Mouse (Mus musculus) limb, embryonic 14.5 days (tissue): ENCODE data around the gene Zfand3. TPM values are rescaled to one million over a fixed set of nuclear protein-coding genes. Genes with fewer than 3 reads are reported as not detected.

Source experiments
- ATAC-seq: fragments of 200-750 bp; cut with Nextera tagmentation; 2 replicates; pipeline ENCODE4 v1.8.0; 2017; ENCODE audit warnings: low read depth, moderate number of reproducible peaks, moderate TSS enrichment; ENCODE audit not compliant: low FRiP score
- DNase-seq: peaks from one replicate; pipeline ENCODE4 v3.0.0-alpha.2; 2015; ENCODE audit warnings: low spot score
- H3K27ac ChIP-seq: fragments of 300-500 bp; sonication (generic); replicated peaks from 2 replicates; pipeline ENCODE4 v1.5.1; 2014; ENCODE audit warnings: low read depth, mild to moderate bottlenecking, low read length, moderate library complexity, mixed read lengths
- H3K27me3 ChIP-seq: fragments of 300-500 bp; sonication (generic); 2 replicates; pipeline ENCODE4 v1.6.1; 2014; ENCODE audit warnings: low read length, mixed read lengths; ENCODE audit not compliant: control insufficient read depth, insufficient read depth
- H3K36me3 ChIP-seq: fragments of 300-500 bp; sonication (generic); 2 replicates; pipeline ENCODE4 v1.6.1; 2014; ENCODE audit warnings: mild to moderate bottlenecking, low read length, moderate library complexity, mixed read lengths; ENCODE audit not compliant: control insufficient read depth, insufficient read depth
- H3K4me1 ChIP-seq: fragments of 300-500 bp; sonication (generic); 2 replicates; pipeline ENCODE4 v1.6.1; 2014; ENCODE audit warnings: antibody characterized with exemption, low read length, mixed read lengths; ENCODE audit not compliant: control insufficient read depth, insufficient read depth
- H3K4me2 ChIP-seq: fragments of 300-500 bp; sonication (generic); replicated peaks from 2 replicates; pipeline ENCODE4 v1.6.1; 2014; ENCODE audit warnings: low read depth, mild to moderate bottlenecking, low read length, moderate library complexity; ENCODE audit not compliant: severe bottlenecking
- H3K4me3 ChIP-seq: fragments of 300-500 bp; sonication (generic); replicated peaks from 2 replicates; pipeline ENCODE4 v1.5.1; 2014; ENCODE audit warnings: low read length
- H3K9ac ChIP-seq: fragments of 300-500 bp; sonication (generic); 2 replicates; pipeline ENCODE4 v1.6.1; 2014; ENCODE audit warnings: mild to moderate bottlenecking, low read depth, low read length, moderate library complexity; ENCODE audit not compliant: severe bottlenecking
- H3K9me3 ChIP-seq: fragments of 300-500 bp; sonication (generic); 2 replicates; pipeline ENCODE4 v1.6.1; 2016; ENCODE audit warnings: low read length; ENCODE audit not compliant: control insufficient read depth
- POLR2A ChIP-seq: fragments of 200-500 bp; IDR thresholded peaks from 2 replicates; pipeline ENCODE4 v1.8.0; 2012; ENCODE audit warnings: inconsistent platforms, mild to moderate bottlenecking, moderate library complexity, borderline replicate concordance; ENCODE audit not compliant: insufficient read depth, insufficient read length; ENCODE audit errors: extremely low read depth
- WGBS: fragments of 180-500 bp; shearing (Covaris S2); extraction: QIAGEN DNeasy Blood & Tissue Kit; methylation state at CpG from one replicate; pipeline ENCODE4 v1.1.7; 2014; 5-methylcytosine and 5-hydroxymethylcytosine counted together
- polyA plus RNA-seq, 2 experiments: library from polyadenylated mRNA; depleted of rRNA in 1 of 2; stranded (reverse) in 1 of 2; unstranded in 1 of 2; fragments of >200 nt; fragmentation: Nextera tagmentation in 1 of 2; extraction: Ambion mirVana in 1 of 2; gene quantifications; 2 replicates each; pipeline versions ENCODE4 v1.2.1 to v1.2.3; 2012 to 2014

Zfand3 gene
- polyA plus RNA-seq, 2 experiments = 43.1 to 107 TPM

DNA sequence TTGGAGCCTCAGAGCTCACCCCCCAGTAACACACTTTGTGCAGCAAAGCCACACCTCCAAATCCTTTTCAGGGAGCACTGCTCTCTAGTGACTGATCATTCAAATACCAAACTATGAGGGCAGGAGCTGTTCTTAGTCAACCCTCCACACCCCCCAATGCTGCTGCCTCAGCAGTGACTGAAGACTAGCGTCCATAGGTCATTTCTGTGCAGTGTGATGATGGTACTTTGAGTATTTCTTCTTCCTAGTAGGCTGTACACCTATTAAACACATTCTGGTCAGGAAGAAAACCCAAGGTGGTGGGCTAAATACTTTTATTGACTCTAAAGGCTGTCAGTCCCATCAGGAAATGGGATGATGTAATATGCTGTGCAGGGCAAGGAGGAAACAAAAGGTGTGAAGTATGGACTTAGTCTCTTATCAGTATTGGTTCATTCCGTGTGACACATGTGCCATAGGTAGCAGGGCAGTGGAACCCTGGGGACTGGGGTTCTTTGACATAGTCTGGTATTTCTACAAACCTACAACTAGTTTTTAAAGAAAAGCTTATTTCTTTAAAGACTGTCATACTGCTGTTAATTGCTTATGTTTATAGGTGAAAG lies 88.7 kb downstream of the Zfand3 start:
- 96% methylated on average over 2 of the region's 2 CpGs for WGBS
- no peak for TF ChIP-seq POLR2A
- Histone ChIP-seq H3K27me3 (no peaks in the 10 kb centered on the region), H3K4me1 (0 out of 2 replicates have a peak, but pooled peaks cover 4% of the 10 kb centered on the region), H3K4me3 (no peak overlapping the region), H3K9ac (no peak overlapping the region), H3K9me3 (peaks cover 4% of the 10 kb centered on the region; the same call in 1 of the 2 replicates), H3K27ac (no peak overlapping the region), H3K36me3 (peaks cover 4% of the 10 kb centered on the region; the same call in 1 of the 2 replicates), H3K4me2 (no peak overlapping the region)
- DNase-seq (no peak), ATAC-seq (no peak)

DNA sequence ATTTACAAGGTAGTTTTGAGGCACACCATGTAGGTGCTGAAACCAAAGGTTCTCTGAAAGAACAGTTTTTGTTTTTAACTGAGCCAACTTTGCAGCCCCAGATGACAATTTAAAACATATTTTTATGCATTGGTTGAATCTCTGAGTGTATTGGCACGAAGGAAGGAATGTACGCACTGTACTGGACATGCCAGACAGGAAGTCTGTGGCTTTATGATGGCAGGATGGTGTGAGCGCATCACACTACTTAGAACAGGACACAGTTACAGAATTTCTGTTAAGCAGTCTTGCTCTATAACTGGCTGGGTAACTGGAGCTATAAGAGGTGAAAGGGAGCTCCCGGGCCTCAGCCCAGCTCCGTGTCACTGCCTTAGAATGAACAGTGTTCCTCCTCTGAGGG lies 92.6 kb downstream of the Zfand3 start:
- DNase-seq = no peak

DNA sequence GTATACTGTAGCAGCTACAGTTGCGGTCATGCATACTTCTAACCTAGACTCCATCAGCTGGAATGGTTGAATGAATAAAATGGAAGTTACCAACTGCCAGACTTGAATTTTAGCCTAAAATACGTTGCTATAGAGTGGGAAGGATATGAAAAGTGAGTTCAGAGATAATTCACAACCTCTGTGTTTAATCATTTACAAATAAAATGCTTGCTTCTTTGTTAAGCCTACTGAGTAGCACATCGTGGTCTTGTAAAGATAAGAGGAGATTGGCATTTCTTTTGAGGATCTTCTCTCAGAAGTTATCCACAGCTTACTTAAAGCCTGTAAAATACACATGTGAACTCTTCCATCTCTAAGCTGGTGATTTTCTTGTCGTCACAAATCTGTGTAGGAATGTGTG lies 93.1 kb downstream of the Zfand3 start:
- Histone ChIP-seq H3K4me2 (no peak overlapping the region), H3K4me1 (peaks cover 26% of the 10 kb centered on the region), H3K27ac (no peak overlapping the region), H3K36me3 (peaks cover 4% of the 10 kb centered on the region; the same call in 1 of the 2 replicates), H3K4me3 (no peak overlapping the region), H3K9me3 (peaks cover 4% of the 10 kb centered on the region; the same call in 1 of the 2 replicates), H3K27me3 (no peaks in the 10 kb centered on the region), H3K9ac (no peak overlapping the region)
- DNase-seq (no peak), ATAC-seq (no peak)
- 78% methylated on average over 4 of the region's 4 CpGs for WGBS
- TF ChIP-seq POLR2A = no peak

More for the DNA sequence above, 92.6 kb downstream of the Zfand3 start:
- Histone ChIP-seq H3K4me2 (no peak overlapping the region), H3K27me3 (no peaks in the 10 kb centered on the region), H3K4me3 (no peak overlapping the region), H3K4me1 (peaks cover 22% of the 10 kb centered on the region), H3K9ac (no peak overlapping the region), H3K27ac (no peak overlapping the region), H3K36me3 (peaks cover 4% of the 10 kb centered on the region; the same call in 1 of the 2 replicates), H3K9me3 (peaks cover 4% of the 10 kb centered on the region; the same call in 1 of the 2 replicates)
- WGBS = 78% methylated on average over 5 of the region's 5 CpGs
- ATAC-seq = no peak
- TF ChIP-seq POLR2A = no peak

DNA sequence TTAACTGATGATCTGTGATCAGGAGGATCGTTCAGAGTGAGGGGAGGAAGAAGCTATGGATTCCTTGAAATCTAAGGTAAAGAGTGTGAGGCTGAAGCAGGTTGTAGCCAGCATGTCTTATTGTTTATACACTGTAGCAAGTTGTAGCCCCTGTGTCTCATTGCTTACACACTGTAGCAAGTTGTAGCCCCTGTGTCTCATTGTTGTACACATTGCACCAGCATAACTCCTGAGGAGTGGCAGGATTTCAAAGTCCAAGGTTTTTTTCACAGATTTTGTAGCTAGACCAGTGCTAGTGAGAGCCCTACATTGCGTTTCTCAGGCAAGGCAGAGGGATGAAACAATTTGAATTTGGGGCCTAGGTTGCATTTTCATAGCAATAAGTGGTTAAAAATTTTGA lies 95.1 kb downstream of the Zfand3 start:
- Histone ChIP-seq H3K4me1 (peaks cover 26% of the 10 kb centered on the region), H3K27ac (no peak overlapping the region), H3K4me2 (no peak overlapping the region), H3K9me3 (peaks cover 4% of the 10 kb centered on the region; the same call in 1 of the 2 replicates), H3K27me3 (no peaks in the 10 kb centered on the region), H3K36me3 (peaks cover 4% of the 10 kb centered on the region; the same call in 1 of the 2 replicates), H3K4me3 (no peak overlapping the region), H3K9ac (no peak overlapping the region)
- TF ChIP-seq POLR2A = no peak
- ATAC-seq = no peak
- WGBS = 63% methylated on average over 2 of the region's 2 CpGs
- DNase-seq = no peak

- Histone ChIP-seq H3K4me3 (no peak overlapping the region), H3K4me1 (peaks cover 26% of the 10 kb centered on the region), H3K9ac (no peak overlapping the region), H3K27ac (no peak overlapping the region), H3K9me3 (no peaks in the 10 kb centered on the region), H3K27me3 (no peaks in the 10 kb centered on the region), H3K36me3 (no peaks in the 10 kb centered on the region), H3K4me2 (no peak overlapping the region)
- TF ChIP-seq POLR2A = no peak
- ATAC-seq (no peak), DNase-seq (peak; percentile 72)
These were observed 97.3 kb downstream of the Zfand3 start for GRCm38 (mm10) chr17:30101801-30102200.
